Mouse (Mus musculus) megakaryocyte-erythroid progenitor cell, adult 5-6 weeks (primary cell): ENCODE results near the gene 3425401B19Rik. TPM values are rescaled to one million over a fixed set of nuclear protein-coding genes. Genes with fewer than 3 reads are reported as not detected.

Experiments used
- ATAC-seq: replicated peaks from 2 replicates; pipeline ENCODE4 v1.8.0; 2016; ENCODE audit warnings: mild to moderate bottlenecking, inconsistent platforms; ENCODE audit not compliant: severe bottlenecking, poor library complexity, low FRiP score, low TSS enrichment
- total RNA-seq, 2 experiments: library from RNA; stranded (forward) in 1 of 2; stranded (reverse) in 1 of 2; fragments of 200-1000, 215-1000 nt in 1 of 2; fragments of >200 nt in 1 of 2; fragmentation: Nextera tagmentation in 1 of 2; gene quantifications; 2 replicates each; pipeline ENCODE4 v1.2.3; 2014 to 2017

Gene 3425401B19Rik
- total RNA-seq (2014; fragmentation: Nextera tagmentation), result not detected in 2 replicates
- total RNA-seq (2017), result not detected in 2 replicates

- no peak for ATAC-seq
Observed at GRCm38 (mm10) chr14:32685124-32685826, at the start of gene 3425401B19Rik. TSS of gene 3425401B19Rik (minus strand) at chr14:32685293.

- ATAC-seq, result no peak
Observed at GRCm38 (mm10) chr14:32732961-32733360, 47.9 kb upstream of the 3425401B19Rik start.

GRCm38 (mm10) chr14:32726864-32727263 lies 41.8 kb upstream of the 3425401B19Rik start:
- no peak for ATAC-seq

DNA sequence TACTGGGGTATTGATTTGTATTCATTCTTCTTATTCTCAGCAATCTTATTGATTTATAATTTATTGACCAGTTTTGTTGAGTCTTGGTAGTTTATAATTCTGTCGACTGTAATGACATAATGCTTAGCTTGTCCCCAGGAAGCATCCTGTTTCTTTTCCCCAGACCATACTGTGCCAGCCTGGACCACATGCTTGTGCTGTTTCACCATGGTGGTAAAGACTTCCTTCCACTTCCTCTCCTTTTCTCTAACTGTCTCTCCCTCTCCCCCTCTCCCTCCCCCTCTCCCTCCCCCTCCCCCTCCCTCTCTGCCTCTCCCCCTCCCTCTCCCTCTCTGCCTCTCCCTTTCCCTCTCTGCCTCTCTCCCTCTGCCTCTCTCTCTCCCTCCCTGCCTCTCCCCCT lies 36.4 kb upstream of the 3425401B19Rik start:
- ATAC-seq, result no peak

DNA sequence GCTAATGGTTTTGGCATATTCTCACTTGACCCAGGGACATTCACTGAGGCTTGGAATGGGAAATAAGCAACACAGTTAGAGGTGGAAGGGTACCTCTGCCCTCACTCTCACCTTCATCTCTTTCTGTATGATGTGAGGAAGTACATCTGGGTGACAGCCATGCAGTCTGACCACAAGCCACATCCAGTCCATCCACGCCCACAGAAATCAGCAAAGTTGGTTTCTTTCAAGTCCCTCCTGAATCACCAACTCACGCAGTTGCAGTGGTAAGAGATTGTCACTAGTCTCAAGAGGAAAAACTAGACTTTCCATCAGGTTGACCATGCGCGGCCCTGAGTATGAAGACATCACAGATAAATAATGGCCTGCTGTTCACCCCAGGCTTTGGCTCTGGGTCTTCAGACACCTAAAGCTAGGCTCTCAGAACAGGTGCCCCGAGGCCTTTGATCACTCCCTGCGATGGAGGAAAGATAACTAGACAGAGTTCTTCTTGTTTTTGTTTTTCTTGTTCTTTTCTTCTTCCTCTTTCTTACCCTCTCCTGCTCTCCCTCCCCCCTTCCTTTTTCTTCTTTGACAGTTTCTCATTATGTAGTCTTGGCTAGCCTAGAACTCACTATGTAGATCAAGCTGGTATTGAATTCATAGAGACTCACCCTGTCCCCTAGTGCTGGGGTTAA lies 31.8 kb upstream of the 3425401B19Rik start:
- no peak for ATAC-seq

DNA sequence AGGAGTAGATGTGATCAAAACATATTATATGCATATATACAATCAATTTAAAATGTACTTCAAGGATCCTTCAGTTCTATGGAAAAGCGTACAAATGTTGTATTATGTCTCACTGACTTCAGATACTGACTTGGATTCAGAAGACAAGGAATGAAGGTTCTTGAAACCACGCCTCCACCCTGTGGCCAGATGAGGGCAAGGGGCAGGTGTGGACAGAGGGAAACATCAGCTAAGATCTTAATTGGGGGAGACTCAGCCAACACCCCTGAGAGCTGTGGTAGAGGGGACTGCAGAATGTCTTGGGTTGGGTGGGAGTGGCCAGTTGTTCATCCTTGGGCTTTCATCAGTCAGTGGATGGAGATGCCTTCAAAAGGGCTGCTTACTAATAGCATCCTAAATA lies 30.4 kb upstream of the 3425401B19Rik start:
- no peak for ATAC-seq

GRCm38 (mm10) chr14:32715076-32715475 lies 30.0 kb upstream of the 3425401B19Rik start:
- ATAC-seq, result no peak

- no peak for ATAC-seq
Observed at GRCm38 (mm10) chr14:32709861-32710260, 24.8 kb upstream of the 3425401B19Rik start.

DNA sequence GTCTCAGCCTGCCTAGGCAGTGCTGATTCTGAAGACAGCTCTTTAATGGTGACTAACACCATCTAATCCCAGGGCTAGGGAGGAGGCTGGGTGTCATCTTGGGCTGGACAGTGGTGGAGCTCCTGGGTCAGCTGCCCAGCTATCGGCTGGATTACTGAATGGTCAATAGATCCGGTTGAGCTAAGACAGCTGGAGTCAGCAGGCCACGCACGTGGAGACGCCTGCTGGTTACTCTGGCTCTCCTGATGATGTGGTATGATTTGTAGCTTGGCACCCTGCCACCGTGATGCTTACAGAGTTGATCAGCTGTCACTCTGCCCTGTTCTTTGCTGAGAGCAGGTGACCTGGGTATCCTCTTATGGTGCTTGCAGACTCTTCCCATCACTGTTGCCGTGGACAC lies 23.7 kb upstream of the 3425401B19Rik start:
- no peak for ATAC-seq

- ATAC-seq, result no peak
Observed at GRCm38 (mm10) chr14:32707938-32708337, 22.8 kb upstream of the 3425401B19Rik start.

GRCm38 (mm10) chr14:32700972-32701371 lies 15.9 kb upstream of the 3425401B19Rik start:
- ATAC-seq, result no peak

DNA sequence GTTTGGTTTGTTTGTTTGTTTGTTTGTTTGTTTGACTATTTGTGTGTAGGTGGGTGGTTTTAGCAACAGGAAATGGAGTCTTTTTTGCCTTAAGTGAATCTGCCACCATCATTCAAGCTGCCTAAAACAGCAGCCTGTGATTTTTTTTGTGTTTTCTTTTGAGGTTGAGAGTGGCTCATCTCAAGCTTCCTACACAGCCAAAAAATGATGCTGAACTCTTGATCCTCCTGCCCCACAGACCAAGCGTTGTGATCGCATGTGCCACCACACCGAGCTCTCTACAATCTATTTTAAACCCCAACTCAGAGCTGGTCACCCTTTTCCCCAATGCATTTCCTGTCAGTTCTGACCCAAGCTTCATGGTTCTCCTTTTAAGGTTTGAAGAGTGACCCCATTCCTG lies 13.5 kb upstream of the 3425401B19Rik start:
- ATAC-seq, result no peak

DNA sequence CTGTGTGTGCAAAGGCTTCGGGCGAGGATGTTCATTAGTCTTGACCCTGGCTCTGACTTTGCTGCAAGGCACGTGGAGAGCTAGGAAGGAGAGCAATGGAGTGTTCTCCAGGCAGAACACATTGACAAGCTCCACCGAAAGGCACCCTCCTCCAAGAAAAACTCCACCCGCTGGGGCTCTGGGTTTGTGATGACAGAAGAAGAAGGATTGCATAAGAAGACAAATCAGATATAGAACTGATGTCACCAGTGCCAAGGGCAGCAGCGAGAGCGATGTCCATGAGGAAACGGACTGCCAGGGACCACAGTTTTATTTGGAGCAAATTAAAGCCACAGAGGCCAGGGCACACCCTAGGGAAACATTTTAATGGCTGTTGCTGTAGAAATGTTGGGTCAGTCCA lies 12.7 kb upstream of the 3425401B19Rik start:
- ATAC-seq, result no peak

GRCm38 (mm10) chr14:32696344-32696743 lies 11.3 kb upstream of the 3425401B19Rik start:
- no peak for ATAC-seq

GRCm38 (mm10) chr14:32695906-32696305 lies 10.8 kb upstream of the 3425401B19Rik start:
- ATAC-seq, result no peak

DNA sequence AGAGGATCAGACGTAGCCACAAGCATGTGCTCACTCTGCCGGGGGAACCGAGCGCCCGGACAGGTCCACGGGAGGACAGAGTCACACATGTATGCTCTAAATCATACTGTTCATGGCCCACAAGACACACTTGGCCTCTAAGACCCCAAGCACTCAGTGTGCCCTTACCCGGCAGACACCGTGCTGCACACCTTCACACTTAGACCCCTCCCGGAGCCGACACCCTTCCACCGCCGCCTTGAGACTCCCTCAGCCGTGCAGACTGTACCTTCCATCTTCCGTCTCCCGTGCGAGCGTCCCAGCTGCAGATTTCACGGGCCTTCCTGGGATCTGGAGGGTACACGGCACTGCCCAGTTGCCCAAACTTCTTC lies 373 bp downstream of the 3425401B19Rik start:
- no peak for ATAC-seq

DNA sequence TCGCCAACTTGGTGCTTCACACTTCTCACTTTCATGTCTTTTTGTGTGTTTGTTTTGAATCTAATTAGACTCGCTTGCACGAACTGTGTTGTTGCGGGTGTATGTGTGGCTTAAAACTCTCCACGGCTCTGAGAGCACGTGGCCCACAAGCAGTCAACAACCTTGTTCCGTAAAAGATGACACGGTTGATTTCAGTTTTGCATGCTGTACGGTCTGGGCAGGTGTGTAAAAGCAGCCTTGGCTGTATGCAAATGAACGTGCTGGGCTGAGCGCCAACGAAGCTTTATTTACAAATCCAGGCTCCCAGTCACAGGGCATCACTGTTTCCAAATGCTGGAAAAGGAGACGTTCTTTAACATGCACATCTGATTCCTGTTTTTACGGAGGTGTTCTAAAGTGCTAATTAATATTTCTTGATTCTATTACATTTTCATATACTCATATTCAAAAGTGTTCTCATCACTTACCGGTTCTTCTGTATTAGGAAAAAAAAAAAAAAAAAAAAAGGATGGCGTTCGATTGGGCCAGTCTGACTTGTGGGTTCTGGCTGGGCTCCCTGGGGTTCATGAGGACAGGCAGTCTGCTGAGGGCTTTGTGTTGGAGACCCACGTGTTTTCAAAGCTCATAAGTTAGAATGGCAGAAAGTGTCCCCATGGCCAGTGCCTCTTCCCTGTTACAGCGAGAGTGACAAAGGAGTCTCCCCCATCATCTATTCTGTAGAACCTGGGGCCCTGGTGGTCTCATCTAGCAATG lies 935 bp downstream of the 3425401B19Rik start:
- ATAC-seq, result no peak

- no peak for ATAC-seq
Observed at GRCm38 (mm10) chr14:32683251-32683838, 1.7 kb downstream of the 3425401B19Rik start.

DNA sequence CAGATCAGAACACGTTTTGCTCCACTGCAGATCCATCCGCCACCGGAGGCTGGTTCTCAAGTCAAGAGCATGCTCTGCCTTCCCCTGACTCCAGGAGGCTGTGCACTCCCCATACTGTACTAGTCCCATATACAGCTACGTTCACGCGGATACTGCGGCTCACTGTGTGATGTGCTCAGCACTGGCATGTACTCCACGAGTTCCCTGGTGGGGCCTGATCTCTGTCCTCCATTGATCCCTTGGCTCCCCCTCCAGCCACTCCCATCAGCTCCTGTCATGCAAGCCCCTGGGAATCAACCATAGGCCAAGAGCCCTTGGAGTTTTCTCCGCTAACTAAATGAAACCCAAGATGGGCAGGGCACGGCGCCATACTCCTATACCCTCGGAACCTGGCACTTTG lies 2.6 kb downstream of the 3425401B19Rik start:
- ATAC-seq, result no peak

DNA sequence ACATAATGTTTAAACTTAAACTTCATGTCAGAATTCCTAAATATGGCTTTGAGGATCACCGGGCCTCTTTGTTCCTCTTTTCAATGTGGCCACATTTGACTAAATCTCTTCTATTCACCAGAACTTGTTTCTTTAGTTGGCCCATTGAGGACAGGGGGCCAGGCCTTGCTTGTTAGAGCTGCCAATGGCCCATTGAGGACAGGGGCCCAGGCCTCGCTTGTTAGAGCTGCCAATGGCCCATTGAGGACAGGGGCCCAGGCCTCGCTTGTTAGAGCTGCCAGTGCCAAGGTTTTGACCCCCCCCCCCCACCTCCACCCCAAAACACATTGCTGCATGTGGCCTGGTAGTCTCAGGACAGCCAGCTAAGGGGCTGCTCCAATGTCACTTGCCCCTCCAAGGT lies 3.5 kb downstream of the 3425401B19Rik start:
- ATAC-seq, result no peak
